Mouse (Mus musculus) heart, adult 18-20 months (tissue): ENCODE measurements at regions not wholly inside any gene's neighbourhood (a gene's known extent, or its start where the extent isn't known, plus 50 kb on each side); places are given as distances from the start of the nearest gene placed in this dataset.

ENCODE experiments used
- DNase-seq, 2 experiments: peaks; one replicate each; pipeline ENCODE4 v3.0.0; 2021 to 2022; ENCODE audit warnings: mixed read lengths in 1 of 2

- no peak for DNase-seq
Measured at GRCm38 (mm10) chr15:59207976-59208375, 318.9 kb downstream of the Gm49356 start.

DNA sequence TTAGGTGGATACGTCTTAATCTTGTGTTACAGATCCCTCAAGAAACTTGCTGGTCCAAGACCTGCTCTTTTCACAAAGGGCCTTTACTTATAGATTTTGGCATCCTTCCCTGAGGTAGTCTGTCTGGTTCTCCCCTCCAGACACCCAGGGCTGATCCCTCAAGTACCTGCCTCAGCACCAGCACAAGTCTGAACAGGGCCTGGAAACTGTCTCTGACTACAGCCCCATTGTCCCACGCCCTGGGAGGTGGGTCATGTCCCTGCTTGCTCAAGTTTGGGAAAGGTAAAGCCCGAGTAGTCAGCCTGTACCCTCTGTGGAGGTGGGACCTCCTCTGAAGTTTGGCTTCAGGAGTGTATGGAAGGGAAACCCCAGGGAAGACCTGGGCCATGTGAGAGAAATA is 323.3 kb downstream of the Gm49356 start:
- no peak for DNase-seq

DNA sequence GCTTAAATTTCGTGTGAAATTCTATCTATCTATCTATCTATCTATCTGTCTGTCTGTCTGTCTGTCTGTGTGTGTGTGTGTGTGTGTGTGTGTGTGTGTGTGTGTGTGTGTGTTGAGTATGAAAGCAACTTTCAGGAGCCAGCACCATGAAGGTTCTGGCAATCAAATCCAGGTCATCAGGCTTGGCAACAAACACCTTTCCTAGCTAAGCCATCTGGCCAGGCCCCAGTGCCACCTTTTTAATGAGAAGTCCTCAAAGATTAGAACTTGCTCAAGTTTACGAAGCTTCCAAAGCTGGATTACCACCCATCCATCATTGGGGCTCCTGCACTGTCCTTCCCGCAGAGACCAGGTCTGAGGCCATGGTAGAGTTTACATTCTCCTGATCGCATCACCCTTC is 325.0 kb downstream of the Gm49356 start:
- no peak for DNase-seq

- no peak for DNase-seq
Measured at GRCm38 (mm10) chr15:59215239-59215638, 326.1 kb downstream of the Gm49356 start.

DNA sequence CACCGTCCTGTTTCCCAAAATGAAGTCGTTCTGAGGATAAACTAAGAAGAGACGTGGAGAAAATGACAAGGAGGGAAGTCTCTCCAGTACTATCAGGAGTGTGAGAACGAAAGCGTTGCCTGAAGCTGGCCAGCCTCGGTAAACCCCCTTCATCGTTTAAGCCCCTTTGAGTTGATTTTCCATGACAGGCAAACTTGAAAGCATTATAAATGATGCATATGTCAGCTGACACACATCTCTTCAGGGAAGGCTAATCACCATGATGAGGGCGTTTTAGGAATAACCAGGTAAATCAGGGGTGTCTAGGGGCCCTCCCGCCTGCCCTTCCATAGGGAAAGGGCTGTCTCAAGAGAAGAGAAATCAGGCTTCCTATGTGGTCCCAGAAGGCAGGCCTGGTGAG is 328.4 kb downstream of the Gm49356 start:
- DNase-seq: no peak

GRCm38 (mm10) chr15:59218916-59219315 is 329.8 kb downstream of the Gm49356 start:
- DNase-seq: no peak

DNA sequence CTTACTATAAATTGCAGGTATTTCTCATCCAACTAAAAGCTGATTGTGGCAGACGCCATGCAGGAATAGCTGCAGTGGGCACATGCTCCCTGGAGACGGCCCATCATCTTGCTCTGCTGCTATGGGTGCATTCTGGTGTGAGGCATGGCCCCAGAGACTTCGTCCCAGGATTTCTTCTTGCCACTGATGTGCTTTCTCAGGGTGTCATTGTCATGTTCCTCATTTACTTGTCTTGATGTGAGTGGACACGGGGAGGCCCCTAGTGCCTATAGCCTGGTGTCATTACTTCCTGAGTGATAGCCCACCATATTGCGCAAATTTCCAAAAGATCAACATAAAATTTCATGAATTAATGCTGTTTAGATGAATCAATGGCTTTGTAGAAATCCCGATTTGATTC is 336.5 kb downstream of the Gm49356 start:
- DNase-seq: no peak

- no peak for DNase-seq
Measured at GRCm38 (mm10) chr15:59227293-59227692, 338.2 kb downstream of the Gm49356 start.

DNA sequence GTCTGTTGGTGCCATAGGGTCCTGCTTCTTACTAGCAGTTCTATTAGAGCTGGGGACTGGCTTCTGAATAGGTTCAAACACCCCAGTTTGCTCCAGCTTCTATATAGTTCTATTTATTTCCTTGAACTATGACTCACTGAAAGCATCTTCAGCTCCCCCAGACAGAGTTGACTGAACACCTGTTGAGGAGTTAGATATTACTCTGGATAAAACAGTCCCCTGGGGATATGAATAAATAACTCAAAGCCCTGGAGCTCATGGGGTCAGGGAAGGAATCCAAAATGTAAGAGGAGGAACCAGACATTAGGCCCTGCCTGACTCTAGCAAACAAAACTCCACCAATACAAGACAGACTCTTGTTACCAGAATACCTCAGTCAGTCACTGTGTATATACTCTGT is 341.4 kb downstream of the Gm49356 start:
- DNase-seq: no peak

- no peak for DNase-seq
Measured at GRCm38 (mm10) chr15:59231703-59232102, 342.6 kb downstream of the Gm49356 start.

DNA sequence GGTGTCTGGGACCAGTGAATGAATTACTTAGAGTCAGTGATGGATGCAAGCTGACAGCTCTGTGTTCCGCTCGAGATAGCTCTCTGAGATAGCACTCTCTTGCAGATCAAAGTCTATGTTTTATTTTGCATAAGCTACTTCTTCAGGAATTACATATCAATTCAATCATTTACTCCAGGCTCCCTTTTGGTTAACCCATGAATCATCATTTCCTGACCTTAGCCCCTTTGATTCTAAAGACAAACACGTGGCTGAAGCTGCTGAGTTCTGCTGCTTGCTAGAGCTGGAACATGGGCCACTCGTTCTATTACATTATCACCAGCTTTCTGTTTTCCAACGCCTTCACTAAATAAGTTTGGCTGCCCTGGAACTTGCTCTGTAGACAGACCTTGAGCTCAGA is 343.2 kb downstream of the Gm49356 start:
- DNase-seq: no peak

DNA sequence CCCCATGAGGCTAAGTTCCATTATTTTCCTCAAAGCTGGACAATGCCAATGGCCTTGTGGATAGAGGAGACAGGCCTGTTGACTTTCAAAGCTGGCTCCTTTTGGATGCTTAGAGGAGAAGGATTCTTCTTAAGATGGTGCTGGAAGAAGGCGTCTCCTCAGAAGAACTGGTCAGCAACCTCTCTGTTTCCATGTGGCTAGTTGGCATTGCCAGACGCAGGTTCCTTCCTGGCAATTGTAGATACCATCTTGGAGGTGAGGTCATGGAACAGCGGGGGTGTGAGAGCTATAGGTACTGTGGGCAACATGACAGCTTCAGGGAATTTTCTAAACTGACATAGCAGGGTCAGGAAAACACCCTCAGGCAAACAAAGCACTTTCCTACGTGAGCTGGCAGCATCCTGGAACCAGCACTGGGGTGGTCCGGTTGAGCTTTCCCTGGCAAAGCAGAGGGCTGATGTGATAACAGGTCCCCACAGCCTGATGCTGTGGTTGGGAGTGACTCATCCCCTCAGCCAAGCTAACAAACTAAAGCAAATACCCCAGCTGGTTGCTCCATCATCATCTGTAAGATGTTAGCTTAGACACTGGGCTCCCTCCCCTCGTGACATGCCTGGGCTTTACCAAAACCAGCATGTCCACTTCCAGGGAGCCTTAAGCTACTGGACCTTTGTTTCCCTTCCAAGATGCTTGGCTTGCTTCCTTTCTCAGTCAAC is 348.5 kb downstream of the Gm49356 start:
- no peak for DNase-seq

GRCm38 (mm10) chr15:59241752-59242151 is 352.7 kb downstream of the Gm49356 start:
- no peak for DNase-seq

DNA sequence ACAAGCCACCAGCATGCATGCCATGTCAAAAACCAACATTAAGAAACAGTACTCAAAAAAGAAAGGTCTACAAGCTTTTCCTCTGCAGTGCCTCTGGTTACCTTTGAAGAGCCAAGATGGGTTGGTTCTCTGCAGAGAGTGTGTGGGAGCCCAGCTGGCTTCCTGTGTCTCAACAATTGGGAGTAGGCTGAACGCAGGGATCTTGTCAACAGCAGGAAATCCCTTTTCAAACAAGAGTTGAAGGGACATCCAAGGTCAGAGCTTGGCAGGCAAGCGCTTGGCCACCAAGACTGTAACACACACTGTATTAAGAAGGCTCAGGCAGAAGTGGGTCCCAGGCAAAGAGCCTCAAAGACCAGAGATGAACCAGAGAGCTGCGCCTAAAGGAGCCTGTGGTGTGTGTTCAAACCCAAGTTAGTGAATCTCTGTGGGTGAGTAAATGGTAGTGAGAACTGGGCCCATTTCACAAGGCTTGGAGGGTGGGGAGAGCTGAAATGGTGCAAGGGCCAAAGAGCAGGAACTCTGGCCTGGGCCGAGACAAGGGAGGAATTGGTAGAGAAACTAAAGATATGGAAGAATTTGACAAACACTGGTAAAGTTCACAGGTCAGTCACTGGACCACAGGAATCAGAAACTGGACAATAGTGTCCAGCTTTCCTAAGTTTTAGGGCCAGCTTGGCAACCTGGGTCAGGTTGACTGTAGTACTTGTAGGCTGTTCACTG is 357.0 kb downstream of the Gm49356 start:
- peak; percentile 45 to 77 for DNase-seq

DNA sequence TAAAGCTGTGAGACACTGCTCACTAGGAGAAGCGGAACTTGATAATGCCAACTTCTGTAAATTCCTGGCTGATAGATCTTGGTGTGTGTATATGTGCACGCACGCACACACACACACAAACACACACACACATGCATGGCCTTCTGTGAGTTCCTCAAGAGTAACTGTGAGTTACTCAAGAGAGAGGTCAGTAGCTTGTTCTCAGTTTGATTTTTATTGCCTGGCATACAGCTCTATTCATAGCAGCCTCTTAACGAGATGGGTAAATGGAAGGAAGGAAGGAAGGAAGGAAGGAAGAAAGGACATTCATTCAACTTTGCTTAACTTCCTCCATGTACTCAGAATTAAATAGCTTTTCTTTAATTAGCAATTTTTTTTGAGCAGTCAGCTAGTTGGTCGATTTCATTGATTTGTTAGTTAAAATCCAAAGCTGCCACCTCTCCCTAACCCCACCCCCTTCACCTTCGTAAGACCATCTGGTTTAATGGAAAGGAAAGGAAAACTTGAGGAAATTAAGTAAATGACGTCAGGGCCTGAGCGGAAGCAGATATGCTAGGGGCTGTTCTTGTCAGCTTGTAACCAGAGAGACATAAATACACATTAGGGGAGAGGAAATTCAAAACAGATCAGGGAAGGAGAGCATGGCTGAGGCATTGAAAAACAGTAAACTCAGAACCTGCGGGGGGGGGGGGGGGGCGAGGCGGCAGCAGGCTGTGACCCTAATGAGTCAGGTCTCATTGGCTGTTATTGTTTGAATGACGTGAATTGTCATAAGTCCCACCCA is 359.6 kb downstream of the Gm49356 start:
- DNase-seq: peak in 1 of 2 experiments; percentile 55

GRCm38 (mm10) chr15:59261380-59261779 is 372.3 kb downstream of the Gm49356 start:
- no peak for DNase-seq

- DNase-seq: no peak
Measured at GRCm38 (mm10) chr15:59262380-59262779, 373.3 kb downstream of the Gm49356 start.

- DNase-seq: peak; percentile 78 to 86
Measured at GRCm38 (mm10) chr15:59263433-59264328, 374.6 kb downstream of the Gm49356 start.
